Comparison of ENCODE assay signal across 8 mouse cellular contexts in genomic region chr17:33954646-33955554, GRCm38 (mm10). TPM values are rescaled to one million over a fixed set of nuclear protein-coding genes. Genes with fewer than 3 reads are reported as not detected.
DNase-seq lines count a peak whose midpoint lies in the region; ATAC-seq and TF ChIP-seq lines count a peak whose summit lies in the region.

No protein-coding gene starts in this region.

- H3K4me1 ChIP-seq in testis, adult 2 months (ENCODE audit: control insufficient read depth, insufficient read depth, low read length) = peaks cover 22% of the 10 kb centered on the region
- peaks cover 66% of the 10 kb centered on the region for H3K4me1 ChIP-seq in hindbrain, embryonic 13.5 days (replicated peaks)
- peaks cover 12% of the 10 kb centered on the region; the same call in 1 of the 2 replicates for H3K4me1 ChIP-seq in lung, postnatal 0 days (ENCODE audit: insufficient read depth, low read depth, low read length)

- TF ChIP-seq POLR2A in testis, adult 2 months (IDR thresholded peaks at IDR 0.05; ENCODE audit: control insufficient read depth, low read depth, low read length) = no peak

- peak overlapping the region; percentile 97 for H3K9ac ChIP-seq in hindbrain, embryonic 13.5 days
- peak overlapping the region; percentile 96 for H3K9ac ChIP-seq in lung, postnatal 0 days (replicated peaks; ENCODE audit: low read depth)

- H3K4me3 ChIP-seq in testis, adult 2 months (ENCODE audit: control insufficient read depth, low read depth, low read length) = peak overlapping the region; percentile 99
- peak overlapping the region; percentile 95 for H3K4me3 ChIP-seq in hindbrain, embryonic 13.5 days
- peak overlapping the region; percentile 60 for H3K4me3 ChIP-seq in lung, postnatal 0 days (ENCODE audit: low read depth, low read length)

- intact Hi-C loops in gastrocnemius, postnatal 36 days (cut with DNase I) = loop anchor here (2.0 kb wide), 1 partner anchor 14 kb away; the partner anchor contains the start of genes Pfdn6 and Wdr46

- peak; percentile 44 for ATAC-seq in hindbrain, embryonic 13.5 days (ENCODE audit: low FRiP score)
- peak; percentile 12 for ATAC-seq in lung, postnatal 0 days

- H3K4me2 ChIP-seq in hindbrain, embryonic 13.5 days = peak overlapping the region; percentile 90
- H3K4me2 ChIP-seq in lung, postnatal 0 days (replicated peaks; ENCODE audit: low read depth, low read length) = peak overlapping the region; percentile 67

- 0 out of 2 replicates have a peak, but pooled peaks have one; percentile 13 for TF ChIP-seq EP300 in lung, postnatal 0 days (IDR thresholded peaks at IDR 0.05)

- peak overlapping the region; percentile 85 for H3K27ac ChIP-seq in testis, adult 2 months (ENCODE audit: control insufficient read depth, insufficient read depth, low read depth, low read length)
- H3K27ac ChIP-seq in hindbrain, embryonic 13.5 days = peak overlapping the region; percentile 93
- H3K27ac ChIP-seq in lung, postnatal 0 days (ENCODE audit: low read length) = peak overlapping the region; percentile 92

- no peaks in the 10 kb centered on the region for H3K27me3 ChIP-seq in testis, adult 2 months (ENCODE audit: control insufficient read depth, insufficient read depth, low read length)
- no peaks in the 10 kb centered on the region for H3K27me3 ChIP-seq in hindbrain, embryonic 13.5 days
- no peaks in the 10 kb centered on the region for H3K27me3 ChIP-seq in lung, postnatal 0 days (replicated peaks; ENCODE audit: insufficient read depth, low read length)

- no peaks in the 10 kb centered on the region for H3K9me3 ChIP-seq in hindbrain, embryonic 13.5 days
- H3K9me3 ChIP-seq in lung, postnatal 0 days (ENCODE audit: low read length) = no peaks in the 10 kb centered on the region

- peak; percentile 65 for DNase-seq in gastrocnemius, postnatal 10 days
- no peak for DNase-seq in gastrocnemius, postnatal 36 days
- no peak for DNase-seq in testis, postnatal 14 days (ENCODE audit: low spot score)
- DNase-seq in lung, postnatal 0 days (ENCODE audit: low spot score) = peak; percentile 52
- DNase-seq in cerebellum, postnatal 36 days = no peak
- DNase-seq in adrenal gland, adult 8-10 months = no peak

- no peak for TF ChIP-seq CTCF in testis, adult 2 months (IDR thresholded peaks at IDR 0.05; ENCODE audit: control insufficient read depth, insufficient read depth, insufficient replicate concordance, low read depth, low read length)
- TF ChIP-seq CTCF in lung, postnatal 0 days (IDR thresholded peaks at IDR 0.05) = no peak

- H3K36me3 ChIP-seq in testis, adult 2 months (ENCODE audit: control insufficient read depth, insufficient read depth, low read length) = no peaks in the 10 kb centered on the region; the same call in none of the 2 replicates
- H3K36me3 ChIP-seq in hindbrain, embryonic 13.5 days = peaks cover 54% of the 10 kb centered on the region
- H3K36me3 ChIP-seq in lung, postnatal 0 days (ENCODE audit: insufficient read depth, low read length) = peaks cover 4% of the 10 kb centered on the region; the same call in 1 of the 2 replicates

- 2% methylated on average over 33 of the region's 33 CpGs for WGBS in hindbrain, embryonic 13.5 days
- WGBS in lung, postnatal 0 days = under 1% methylated on average over 33 of the region's 33 CpGs

RNA-seq across cellular contexts. Expression of gene Vps52, which starts 0.7 kb away (rescaled TPM):
- 10 to 100 TPM; 30.3 to 33.2 TPM for total RNA-seq in gastrocnemius, postnatal 10 days (2021)
- total RNA-seq in gastrocnemius, postnatal 36 days (2021) = 10 to 100 TPM; 30.5 to 30.6 TPM
- polyA plus RNA-seq in testis, adult 2 months (2012; rRNA removed) = 45.7 and 48.5 TPM in 2 replicates
- 69.6 and 69.9 TPM in 2 replicates for polyA plus RNA-seq in hindbrain, embryonic 13.5 days (2015; fragmentation: Nextera tagmentation; extraction: Ambion mirVana)
- polyA plus RNA-seq in lung, postnatal 0 days (2015; fragmentation: Nextera tagmentation; extraction: Ambion mirVana) = 28.5 and 31.1 TPM in 2 replicates
- total RNA-seq in adrenal gland, adult 8-10 months (2022) = 10 to 100 TPM; 58.6 to 83.5 (median 69.6) TPM

RNA-seq across cellular contexts. Expression of gene Rps18, which starts 0.9 kb away (rescaled TPM):
- total RNA-seq in gastrocnemius, postnatal 10 days (2021) = 100 to 1,000 TPM; 649 to 675 TPM
- total RNA-seq in gastrocnemius, postnatal 36 days (2021) = 100 to 1,000 TPM; 282 to 369 TPM
- 212 and 239 TPM in 2 replicates for polyA plus RNA-seq in testis, adult 2 months (2012; rRNA removed)
- polyA plus RNA-seq in hindbrain, embryonic 13.5 days (2015; fragmentation: Nextera tagmentation; extraction: Ambion mirVana) = 928 and 950 TPM in 2 replicates
- polyA plus RNA-seq in lung, postnatal 0 days (2015; fragmentation: Nextera tagmentation; extraction: Ambion mirVana) = 1,282 and 1,435 TPM in 2 replicates
- total RNA-seq in adrenal gland, adult 8-10 months (2022) = 100 to 1,000 TPM; 668 to 711 (median 693) TPM

RNA-seq across cellular contexts. Expression of gene B3galt4, which starts 3.6 kb away (rescaled TPM):
- 1 to 10 TPM; 2.3 to 2.6 TPM for total RNA-seq in gastrocnemius, postnatal 10 days (2021)
- total RNA-seq in gastrocnemius, postnatal 36 days (2021) = 1 to 10 TPM; 1.5 to 1.6 TPM
- 9.1 and 10.4 TPM in 2 replicates for polyA plus RNA-seq in testis, adult 2 months (2012; rRNA removed)
- 12.2 TPM in 2 replicates for polyA plus RNA-seq in hindbrain, embryonic 13.5 days (2015; fragmentation: Nextera tagmentation; extraction: Ambion mirVana)
- 9.3 and 12.0 TPM in 2 replicates for polyA plus RNA-seq in lung, postnatal 0 days (2015; fragmentation: Nextera tagmentation; extraction: Ambion mirVana)
- 1 to 10 TPM; 6.9 to 8.7 (median 7.6) TPM for total RNA-seq in adrenal gland, adult 8-10 months (2022)

RNA-seq across cellular contexts. Expression of gene Wdr46, which starts 14.4 kb away (rescaled TPM):
- 10 to 100 TPM; 15.7 TPM for total RNA-seq in gastrocnemius, postnatal 10 days (2021)
- 1 to 10 TPM; 8.4 to 9.7 TPM for total RNA-seq in gastrocnemius, postnatal 36 days (2021)
- polyA plus RNA-seq in testis, adult 2 months (2012; rRNA removed) = 25.1 and 25.4 TPM in 2 replicates
- 24.3 and 25.2 TPM in 2 replicates for polyA plus RNA-seq in hindbrain, embryonic 13.5 days (2015; fragmentation: Nextera tagmentation; extraction: Ambion mirVana)
- polyA plus RNA-seq in lung, postnatal 0 days (2015; fragmentation: Nextera tagmentation; extraction: Ambion mirVana) = 8.8 TPM in 2 replicates
- total RNA-seq in adrenal gland, adult 8-10 months (2022) = 10 to 100 TPM; 30.0 to 43.8 (median 35.1) TPM

RNA-seq across cellular contexts. Expression of gene Pfdn6, which starts 14.8 kb away (rescaled TPM):
- total RNA-seq in gastrocnemius, postnatal 10 days (2021) = 10 to 100 TPM; 65.3 to 67.0 TPM
- total RNA-seq in gastrocnemius, postnatal 36 days (2021) = 10 to 100 TPM; 56.7 to 58.6 TPM
- 54.8 and 58.7 TPM in 2 replicates for polyA plus RNA-seq in testis, adult 2 months (2012; rRNA removed)
- polyA plus RNA-seq in hindbrain, embryonic 13.5 days (2015; fragmentation: Nextera tagmentation; extraction: Ambion mirVana) = 186 and 199 TPM in 2 replicates
- polyA plus RNA-seq in lung, postnatal 0 days (2015; fragmentation: Nextera tagmentation; extraction: Ambion mirVana) = 99.7 and 103 TPM in 2 replicates
- 100 to 1,000 TPM in 1 of 4 experiments, 10 to 100 TPM in 3; 74.1 to 119 (median 79.6) TPM for total RNA-seq in adrenal gland, adult 8-10 months (2022)

Comparison
In these comparisons a context has a peak if more than half of its experiments do, and no peak if none do; other contexts are left out.
1. DNase-seq: peak in gastrocnemius, postnatal 10 days (single experiment) and lung, postnatal 0 days (single experiment); none in gastrocnemius, postnatal 36 days (0 of 2), testis, postnatal 14 days (single experiment), cerebellum, postnatal 36 days (0 of 2) and adrenal gland, adult 8-10 months (single experiment).
2. Peak in every context shown above with its lines, with median percentiles within 50 percentile points of each other: H3K27ac ChIP-seq and H3K4me3 ChIP-seq.